Mouse (Mus musculus) kidney, adult 2 months (tissue): ENCODE data around the gene Krtcap2. TPM values are rescaled to one million over a fixed set of nuclear protein-coding genes. Genes with fewer than 3 reads are reported as not detected.

Experiments
- DNase-seq: peaks from one replicate; pipeline ENCODE4 v3.0.0; 2021
- H3K27ac ChIP-seq: fragments of 200-500 bp; 2 replicates; pipeline ENCODE4 v1.5.1; 2012; ENCODE audit warnings: low read depth, low read length, control low read depth, inconsistent platforms; ENCODE audit not compliant: insufficient read depth
- H3K27me3 ChIP-seq: fragments of 200-500 bp; replicated peaks from 2 replicates; pipeline ENCODE4 v1.6.1; 2012; ENCODE audit warnings: mild to moderate bottlenecking, moderate library complexity, low read length, inconsistent platforms; ENCODE audit not compliant: control insufficient read depth, insufficient read depth
- H3K36me3 ChIP-seq: fragments of 200-500 bp; 2 replicates; pipeline ENCODE4 v1.6.1; 2012; ENCODE audit warnings: mild to moderate bottlenecking, moderate library complexity, low read length, inconsistent platforms; ENCODE audit not compliant: control insufficient read depth, insufficient read depth
- H3K4me1 ChIP-seq: fragments of 200-500 bp; 2 replicates; pipeline ENCODE4 v1.6.1; 2011; ENCODE audit warnings: low read length; ENCODE audit not compliant: control insufficient read depth, insufficient read depth
- H3K4me3 ChIP-seq: fragments of 200-500 bp; 2 replicates; pipeline ENCODE4 v1.5.1; 2011; ENCODE audit warnings: mild to moderate bottlenecking, low read depth, low read length, control low read depth; ENCODE audit not compliant: insufficient read depth
- CTCF ChIP-seq: fragments of 200-500 bp; conservative IDR thresholded peaks from 2 replicates; pipeline ENCODE4 v1.5.1; 2011; ENCODE audit warnings: low read depth, mild to moderate bottlenecking, control low read depth, low read length, moderate library complexity, mixed read lengths; ENCODE audit not compliant: insufficient read depth, insufficient read length
- POLR2A ChIP-seq: fragments of 200-500 bp; IDR thresholded peaks from one replicate; pipeline ENCODE4 v1.6.1; 2011; ENCODE audit warnings: low read depth, low read length, control low read depth
- WGBS: fragments of 180-500 bp; shearing (Covaris S2); methylation state at CpG from one replicate; pipeline ENCODE4 v1.1.7; 2018; 5-methylcytosine and 5-hydroxymethylcytosine counted together
- polyA plus RNA-seq: library from polyadenylated mRNA; depleted of rRNA; stranded (reverse); fragments of >200 nt; gene quantifications from 2 replicates; pipeline ENCODE4 v1.2.3, GENCODE M21; 2012

Gene Krtcap2
- polyA plus RNA-seq, 1 experiment: 142 TPM

DNA sequence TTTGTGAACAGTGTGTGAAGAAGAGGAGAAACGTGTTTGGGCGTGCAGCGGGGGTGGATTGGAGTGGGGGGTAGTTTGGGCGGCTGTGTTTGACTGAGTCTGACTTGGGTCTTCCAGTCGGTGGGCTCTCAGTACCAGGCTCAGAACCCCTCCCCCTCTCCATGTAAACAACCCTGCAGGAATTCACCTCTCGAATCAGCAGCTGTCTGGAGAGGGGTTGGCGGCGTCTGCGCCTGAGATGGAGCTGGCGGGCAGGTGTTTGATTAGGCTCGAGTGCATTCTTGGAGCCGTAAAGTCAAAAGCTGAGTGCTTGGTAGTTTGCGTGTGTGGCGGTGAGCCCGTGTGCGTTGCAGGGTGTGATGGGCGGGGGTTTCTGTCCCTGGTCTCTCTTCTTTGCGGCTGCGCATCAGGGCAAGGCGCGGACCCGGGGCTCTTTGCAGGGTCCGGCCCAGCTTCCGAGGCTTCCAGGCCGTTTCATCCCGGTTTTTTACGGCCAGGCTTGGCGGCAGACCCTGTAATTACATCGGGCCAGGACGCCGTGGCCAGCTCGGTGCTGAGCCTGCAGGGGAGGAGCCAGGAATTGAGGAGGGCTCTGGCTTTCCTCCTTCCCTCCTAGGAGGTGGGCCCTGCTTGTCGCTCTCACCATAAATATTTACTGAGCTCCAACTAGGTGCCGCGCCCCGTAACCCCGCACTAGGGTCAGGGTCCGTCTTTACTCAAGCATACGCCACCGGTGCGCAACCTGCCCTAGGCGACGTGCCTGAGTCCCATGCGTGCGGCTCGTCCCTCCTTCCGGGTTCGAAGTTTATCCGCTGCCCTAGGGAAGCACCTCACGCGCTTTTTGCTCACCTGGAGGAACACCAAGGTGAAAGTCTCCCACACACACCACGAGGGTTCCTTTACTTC, 35.1 kb downstream of the Krtcap2 start, which contains the start of gene Efna1:
TSS of gene Efna1 (minus strand) at position 537 of the 906 bp plus-strand sequence.
- Histone ChIP-seq H3K27me3 (no peaks in the 10 kb centered on the region), H3K4me3 (peak within 1 kb of the TSS; percentile 82), H3K4me1 (peaks cover 12% of the 10 kb centered on the region; the same call in 1 of the 2 replicates), H3K27ac (peak within 1 kb of the TSS; percentile 85), H3K36me3 (no peaks in the 10 kb centered on the region; the same call in 1 of the 2 replicates)
- TF ChIP-seq CTCF (0 out of 2 replicates have a peak, but pooled peaks have one; percentile 29), POLR2A (no peak)
- peak; percentile 93 for DNase-seq
- WGBS: under 1% methylated on average over 52 of the region's 52 CpGs

DNA sequence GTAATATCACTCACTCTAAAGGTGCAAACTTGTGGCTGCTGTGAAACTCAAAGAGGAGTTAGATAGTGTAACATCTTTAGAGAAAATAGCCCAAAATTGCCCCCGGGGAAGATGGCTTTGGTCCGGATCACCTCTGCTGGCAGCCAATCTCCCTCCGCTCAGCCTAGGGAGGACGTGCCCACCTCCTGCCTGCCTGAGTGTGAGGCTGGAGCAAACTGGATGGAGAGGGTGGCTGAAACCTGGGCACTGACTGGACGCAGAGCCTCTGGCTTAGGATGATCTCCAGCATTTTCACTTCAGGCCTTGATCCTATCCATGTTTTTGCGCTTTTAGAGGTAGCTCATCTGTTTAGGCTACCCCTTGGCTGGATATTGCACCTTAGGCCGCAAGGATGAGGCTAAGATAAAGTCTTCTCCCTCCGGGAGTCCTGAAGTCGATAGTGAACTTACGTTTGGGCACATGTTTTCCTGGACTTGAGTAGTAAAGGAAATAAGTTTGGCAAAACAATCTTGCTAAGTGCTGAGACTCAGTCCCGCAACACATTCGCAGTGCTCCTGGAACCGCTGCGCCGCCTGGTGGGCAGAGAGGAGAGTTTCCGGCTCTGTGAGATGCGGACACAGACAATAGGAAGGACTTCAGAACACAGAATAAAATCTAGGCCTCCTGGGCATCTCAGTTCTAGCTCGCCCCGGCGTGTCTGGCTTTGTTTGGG, 36.0 kb downstream of the Krtcap2 start:
- no peaks in the 10 kb centered on the region for H3K27me3 ChIP-seq
- DNase-seq: peak; percentile 93
- peak overlapping the region; percentile 85 for H3K27ac ChIP-seq
- peak overlapping the region; percentile 82; the same call in 1 of the 2 replicates for H3K4me3 ChIP-seq
- WGBS: 14% methylated on average over 20 of the region's 20 CpGs
- H3K36me3 ChIP-seq: no peaks in the 10 kb centered on the region
- H3K4me1 ChIP-seq: peaks cover 7% of the 10 kb centered on the region; the same call in 1 of the 2 replicates
- peak; percentile 96 for TF ChIP-seq CTCF
- TF ChIP-seq POLR2A: no peak

DNA sequence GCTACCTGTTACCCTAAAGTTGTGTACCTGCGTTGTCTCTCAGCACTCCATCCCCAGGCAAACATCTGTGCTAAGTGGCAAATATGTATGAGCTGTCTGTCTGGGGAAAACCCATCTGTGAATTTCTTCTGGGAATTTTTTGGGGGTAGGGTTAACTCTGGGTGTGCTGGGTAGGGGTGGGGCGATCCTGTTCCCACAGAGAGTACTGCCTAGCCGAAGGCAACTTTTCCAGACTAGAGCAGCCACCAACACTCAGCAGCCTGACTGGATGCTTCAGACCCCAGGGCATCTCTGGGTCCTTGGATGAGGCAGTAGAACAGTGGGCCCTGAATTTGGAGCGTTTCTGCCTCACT, 36.5 kb downstream of the Krtcap2 start:
- no peak overlapping the region for H3K27ac ChIP-seq
- no peaks in the 10 kb centered on the region for H3K27me3 ChIP-seq
- H3K4me1 ChIP-seq: peaks cover 7% of the 10 kb centered on the region; the same call in 1 of the 2 replicates
- no peak overlapping the region for H3K4me3 ChIP-seq
- TF ChIP-seq CTCF: no peak
- TF ChIP-seq POLR2A: no peak
- 13% methylated on average over 4 of the region's 4 CpGs for WGBS
- DNase-seq: no peak
- no peaks in the 10 kb centered on the region for H3K36me3 ChIP-seq

DNA sequence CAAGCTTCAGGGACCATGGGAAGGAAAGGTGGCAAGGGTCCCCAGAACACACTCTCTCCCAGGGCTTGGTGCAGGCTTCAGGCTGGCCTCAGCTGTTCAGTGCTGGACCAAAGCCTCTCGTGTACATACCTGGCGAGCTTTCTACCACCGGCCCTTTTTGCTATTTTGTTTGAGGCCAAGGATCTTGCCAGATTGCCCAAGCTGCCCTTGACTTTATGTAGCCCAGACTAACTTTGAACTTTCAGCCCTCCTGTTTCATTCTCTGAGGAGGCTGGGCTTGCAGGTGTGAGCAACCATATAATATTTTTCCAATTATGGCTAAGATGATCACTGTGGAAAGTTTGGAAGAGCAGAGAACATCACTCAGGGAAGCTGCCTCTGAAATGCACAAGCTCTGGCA, 38.5 kb downstream of the Krtcap2 start:
- no peak overlapping the region for H3K4me3 ChIP-seq
- H3K4me1 ChIP-seq: peaks cover 21% of the 10 kb centered on the region
- WGBS: 68% methylated on average over 3 of the region's 3 CpGs
- no peaks in the 10 kb centered on the region for H3K27me3 ChIP-seq
- H3K36me3 ChIP-seq: no peaks in the 10 kb centered on the region
- TF ChIP-seq POLR2A (no peak), CTCF (no peak)
- DNase-seq: no peak
- H3K27ac ChIP-seq: no peak overlapping the region

DNA sequence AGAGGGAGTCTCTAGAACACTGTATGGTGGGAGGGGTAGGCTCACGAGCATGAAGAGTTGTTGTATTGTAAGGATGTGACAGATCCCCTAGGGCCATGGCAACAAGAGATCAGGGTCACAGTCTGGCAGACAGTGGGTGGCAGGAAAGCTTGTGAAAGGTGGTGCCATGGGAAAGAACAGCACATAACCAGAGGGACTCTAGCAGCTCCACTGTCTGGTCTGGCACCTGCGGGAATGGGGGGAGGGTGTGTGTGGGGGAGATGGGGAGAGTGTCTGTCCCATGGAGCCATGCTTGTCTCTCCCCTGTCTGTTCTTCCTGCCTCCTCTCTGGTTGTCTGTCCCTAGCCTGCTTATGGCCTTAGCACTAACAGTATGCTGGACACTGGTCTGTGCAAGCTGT, 39.8 kb downstream of the Krtcap2 start:
- no peak overlapping the region for H3K4me3 ChIP-seq
- DNase-seq: no peak
- no peak overlapping the region for H3K27ac ChIP-seq
- 82% methylated on average over 2 of the region's 2 CpGs for WGBS
- peaks cover 18% of the 10 kb centered on the region for H3K4me1 ChIP-seq
- H3K36me3 ChIP-seq: no peaks in the 10 kb centered on the region
- no peak for TF ChIP-seq POLR2A
- TF ChIP-seq CTCF: no peak
- no peaks in the 10 kb centered on the region for H3K27me3 ChIP-seq

DNA sequence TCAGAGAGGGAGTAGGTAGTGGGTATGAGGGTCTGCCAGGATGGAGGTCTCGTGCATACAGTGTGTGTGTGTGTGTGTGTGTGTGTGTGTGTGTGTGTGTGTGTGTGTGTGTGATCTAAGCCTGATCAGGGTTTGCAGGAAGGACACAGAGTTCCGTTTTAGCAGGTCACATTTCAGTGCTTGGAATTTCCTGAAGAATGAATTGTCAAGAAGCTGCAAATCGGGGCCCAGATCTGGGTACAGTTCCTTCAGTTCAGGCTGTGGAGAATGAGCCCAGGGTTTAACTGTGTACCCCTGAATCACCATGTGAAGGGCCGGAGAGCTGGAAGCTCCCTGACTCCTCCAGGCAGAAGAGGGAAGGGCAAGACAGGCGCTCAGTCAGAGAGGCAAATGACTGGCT, 41.5 kb downstream of the Krtcap2 start:
- Histone ChIP-seq H3K27me3 (no peaks in the 10 kb centered on the region), H3K4me3 (no peak overlapping the region), H3K36me3 (no peaks in the 10 kb centered on the region), H3K27ac (peak overlapping the region; percentile 64), H3K4me1 (peaks cover 14% of the 10 kb centered on the region)
- WGBS: 59% methylated on average over 5 of the region's 5 CpGs
- DNase-seq: peak; percentile 52
- TF ChIP-seq CTCF (no peak), POLR2A (no peak)

DNA sequence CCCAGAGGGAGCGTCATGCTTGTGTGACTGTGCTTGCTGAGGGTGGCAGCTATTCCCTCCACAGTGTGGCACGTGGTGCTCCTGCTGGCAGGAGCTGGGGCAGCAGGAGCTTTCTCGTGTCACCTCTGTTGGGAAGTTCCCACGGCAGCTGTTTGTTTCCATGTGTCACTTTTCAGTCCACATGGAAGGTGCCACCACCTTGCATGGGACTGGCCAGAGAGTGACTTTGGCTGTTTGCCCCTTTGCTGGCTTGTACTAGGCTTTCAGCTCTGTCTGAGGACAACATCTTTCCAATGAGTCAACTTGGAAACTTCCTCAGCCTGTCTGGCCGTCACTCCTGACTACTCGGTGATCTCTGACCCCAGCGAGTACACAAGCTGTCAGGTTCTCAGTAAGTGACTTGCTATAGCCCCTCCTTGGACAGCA, 42.8 kb downstream of the Krtcap2 start:
- Histone ChIP-seq H3K27ac (peak overlapping the region; percentile 6; the same call in 1 of the 2 replicates), H3K4me1 (peaks cover 17% of the 10 kb centered on the region), H3K27me3 (no peaks in the 10 kb centered on the region), H3K36me3 (no peaks in the 10 kb centered on the region), H3K4me3 (no peak overlapping the region)
- peak; percentile 78 for DNase-seq
- WGBS: 14% methylated on average over 7 of the region's 7 CpGs
- no peak for TF ChIP-seq POLR2A
- TF ChIP-seq CTCF: peak; percentile 34
